Mouse (Mus musculus) spleen, postnatal 4 days (tissue): Measurements from ENCODE around the gene Dicer1.

Experiments used
- DNase-seq, 2 experiments: peaks; one replicate each; pipeline ENCODE4 v3.0.0; 2022; ENCODE audit warnings: low spot score in 2 of 2

Dicer1 gene

DNA sequence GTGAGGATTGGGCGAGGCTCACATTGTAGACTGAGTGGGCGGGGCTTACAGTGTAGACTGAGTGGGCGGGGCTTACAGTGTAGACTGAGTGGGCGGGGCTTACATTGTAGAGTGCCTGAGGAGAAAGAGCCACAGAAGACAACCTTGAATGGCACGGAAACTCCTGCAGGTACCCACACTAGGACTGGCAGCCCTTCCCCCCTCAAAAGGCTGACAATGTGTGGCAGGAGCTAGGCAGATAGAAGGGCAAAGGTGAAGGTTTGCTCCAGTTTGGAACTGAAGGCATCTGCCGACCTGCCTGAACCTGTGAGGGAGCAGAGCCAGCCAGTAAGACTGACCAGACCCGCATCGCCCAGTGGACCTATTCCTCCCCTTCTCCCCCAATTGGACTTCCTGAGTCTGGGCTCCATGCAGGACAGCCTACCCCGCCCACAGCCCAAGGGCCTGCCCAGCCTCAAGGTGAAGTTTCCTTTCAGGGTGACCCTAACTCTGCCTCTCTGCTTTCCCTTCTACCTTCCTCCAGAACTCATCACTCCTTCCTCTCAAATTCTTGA is 74.3 kb downstream of the Dicer1 start:
- no peak for DNase-seq

DNA sequence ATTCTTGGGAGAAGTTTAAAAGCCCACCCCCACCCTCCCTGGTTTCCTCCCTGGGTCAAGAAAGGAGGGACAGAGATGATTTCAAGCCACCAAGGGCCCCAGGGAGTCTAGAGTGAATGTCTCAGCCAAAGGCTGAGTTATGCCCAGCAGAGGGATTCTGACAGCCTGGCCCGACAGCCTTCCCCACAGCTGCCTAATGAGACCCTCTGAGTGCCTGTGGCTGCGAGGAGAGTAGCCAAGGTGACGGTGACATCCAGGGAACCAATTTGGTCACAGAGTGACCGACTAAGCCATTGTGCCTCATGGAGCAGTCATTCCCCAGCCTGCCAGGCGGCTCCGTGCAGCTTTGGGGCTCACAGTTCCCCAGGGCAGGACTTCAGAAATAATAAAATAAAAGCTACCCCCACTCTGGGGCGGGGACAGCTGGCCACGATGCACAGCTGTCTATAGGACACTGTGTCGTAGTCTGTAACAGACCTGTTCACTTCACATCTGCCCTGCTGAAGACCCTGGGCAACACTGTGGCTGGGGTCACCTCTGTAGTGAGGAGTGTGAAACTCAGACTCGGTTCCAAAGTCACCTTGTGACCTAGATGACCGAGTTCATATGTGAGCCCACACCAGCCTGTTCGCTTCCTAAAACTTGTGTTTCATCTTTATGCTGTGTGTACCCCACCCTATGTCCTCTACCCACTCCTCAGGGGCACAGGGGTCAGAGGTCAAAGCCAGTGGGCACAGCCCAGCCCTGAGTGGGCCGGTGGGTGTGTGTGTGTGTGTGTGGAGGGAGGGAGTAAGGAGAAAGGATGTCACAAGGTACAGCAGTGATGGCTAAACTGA is 75.0 kb downstream of the Dicer1 start:
- DNase-seq = no peak

DNA sequence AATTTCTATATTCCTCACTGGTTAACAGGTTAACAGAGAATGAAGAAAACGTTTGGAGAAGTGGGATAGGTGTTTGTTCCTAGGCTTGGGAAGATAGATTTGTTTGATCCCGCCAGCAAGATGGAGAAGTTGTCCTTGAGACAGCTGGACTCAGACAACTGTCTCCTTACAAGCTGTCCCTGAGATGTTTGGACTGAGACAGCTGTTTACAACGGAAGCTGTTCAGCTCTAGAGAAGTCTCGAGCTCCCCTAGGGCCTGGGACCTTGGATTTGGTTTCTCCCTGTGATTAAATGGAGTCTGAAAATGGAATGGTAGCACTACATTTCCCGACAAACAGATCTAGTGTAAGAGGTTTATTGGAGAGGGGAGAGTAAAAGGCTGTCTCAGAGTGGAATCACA is 78.8 kb downstream of the Dicer1 start:
- no peak for DNase-seq

DNA sequence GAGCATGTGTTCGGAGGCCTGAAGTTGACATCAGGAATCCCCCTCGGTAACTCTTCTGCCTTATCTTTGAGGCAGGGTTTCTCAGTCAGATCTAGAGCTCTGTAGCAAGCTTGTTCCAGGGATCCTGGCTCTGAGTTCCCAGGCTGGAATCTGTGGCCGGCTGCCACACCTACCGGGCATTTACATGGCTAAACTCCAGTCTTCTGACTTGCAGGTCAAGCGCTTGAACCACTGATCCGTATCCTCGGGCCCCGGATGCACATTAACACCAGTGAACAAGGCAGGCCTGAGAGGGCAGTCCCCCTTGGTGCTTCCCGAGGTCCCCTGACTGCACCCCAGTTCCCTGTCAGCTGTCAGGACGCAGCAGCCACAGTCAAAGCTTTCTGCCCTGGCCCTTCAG is 79.3 kb downstream of the Dicer1 start:
- DNase-seq = no peak

DNA sequence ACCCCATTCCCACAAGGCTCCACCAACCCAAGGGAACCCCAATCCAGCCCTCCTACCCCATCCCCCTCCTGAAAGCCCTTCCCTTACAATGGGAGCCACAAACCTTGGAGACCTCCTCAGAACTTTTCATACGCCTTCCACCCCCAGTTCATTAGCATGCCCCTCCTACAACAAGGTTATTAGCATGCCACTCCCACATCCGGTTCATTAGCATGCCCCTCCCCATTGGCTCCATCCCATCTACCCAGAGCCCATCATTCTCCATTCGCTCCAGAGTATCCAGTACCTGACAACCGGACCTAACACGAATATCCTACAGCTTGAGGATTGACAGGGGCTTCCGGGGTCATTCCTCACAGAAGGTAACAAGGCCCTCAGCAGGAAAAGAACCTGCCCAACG is 83.9 kb downstream of the Dicer1 start:
- DNase-seq = no peak

DNA sequence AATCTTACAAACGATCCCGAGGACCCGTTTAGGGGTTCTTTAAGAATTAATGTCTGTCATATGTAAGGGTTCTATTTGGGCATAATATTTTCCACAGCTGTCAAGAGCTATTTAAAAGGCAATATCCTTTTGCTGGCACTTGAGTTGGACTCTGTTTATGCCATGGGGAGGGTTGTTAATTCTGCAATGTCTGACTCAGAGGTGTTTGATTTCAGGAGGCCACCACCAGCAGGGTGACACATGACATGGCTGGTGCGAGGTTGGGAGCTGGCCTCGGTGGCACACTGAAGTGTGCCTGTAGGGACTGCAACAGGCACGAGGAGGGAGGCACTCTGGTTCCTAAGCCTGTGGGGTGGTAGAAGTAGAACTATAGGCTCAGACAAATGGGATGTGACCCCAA is 85.8 kb downstream of the Dicer1 start:
- no peak for DNase-seq

DNA sequence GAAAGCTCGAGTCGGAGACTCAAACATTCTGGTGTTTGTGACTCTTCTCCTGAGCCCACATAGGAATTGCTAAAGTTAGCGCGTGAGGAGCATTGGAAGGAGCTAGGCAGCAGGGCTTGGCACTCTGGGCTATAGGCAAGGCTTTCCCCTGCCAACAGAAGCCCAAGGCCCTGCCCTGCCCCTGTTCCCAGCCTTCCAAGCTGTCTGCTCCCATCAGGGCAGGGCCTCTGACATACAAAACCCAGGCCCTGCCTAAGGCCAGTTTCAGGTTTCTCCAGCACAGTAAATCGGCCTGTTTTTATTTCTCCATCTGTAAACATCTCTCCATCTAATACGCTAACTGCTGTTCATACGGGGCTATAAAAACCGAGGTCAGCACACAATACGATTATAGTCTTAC is 86.2 kb downstream of the Dicer1 start:
- no peak for DNase-seq

DNA sequence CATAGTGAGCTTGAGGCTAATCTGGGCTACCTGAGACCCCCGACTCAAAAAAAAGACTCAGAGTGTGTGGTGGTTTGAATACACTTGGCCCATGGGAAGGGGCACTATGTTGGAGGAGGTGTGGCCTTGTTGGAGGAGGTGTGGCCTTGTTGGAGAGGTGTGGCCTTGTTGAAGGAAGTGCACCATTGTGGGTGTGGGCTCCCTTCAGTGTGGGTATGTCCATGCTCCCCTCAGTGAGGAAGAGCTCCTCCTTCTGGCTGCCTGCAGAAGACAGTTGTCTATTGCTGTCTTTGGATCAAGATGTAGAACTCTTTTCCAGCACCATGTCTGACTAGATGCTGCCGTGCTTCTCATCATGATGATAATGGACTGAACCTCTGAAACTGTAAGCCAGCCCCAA is 95.6 kb downstream of the Dicer1 start:
- no peak for DNase-seq

DNA sequence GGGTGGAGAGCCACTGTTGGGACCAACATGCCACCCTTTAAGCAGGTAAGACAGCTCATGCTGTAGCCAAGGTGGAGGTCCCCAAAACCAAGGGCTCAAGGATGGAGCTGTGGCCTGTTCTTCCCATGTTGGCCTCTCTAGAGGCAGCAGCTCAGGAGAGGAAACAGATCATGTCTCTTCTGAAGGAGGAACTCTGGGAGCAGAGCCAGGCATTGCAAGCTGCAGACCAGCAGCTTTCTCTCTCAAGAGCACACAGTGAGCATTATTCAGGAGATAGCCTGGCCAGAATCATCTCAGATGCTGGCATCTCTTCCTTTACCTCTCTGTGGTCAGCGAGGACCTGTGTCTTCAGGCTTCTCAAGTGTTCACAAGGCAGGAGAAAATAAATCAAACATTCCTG is 96.7 kb downstream of the Dicer1 start:
- DNase-seq = no peak

DNA sequence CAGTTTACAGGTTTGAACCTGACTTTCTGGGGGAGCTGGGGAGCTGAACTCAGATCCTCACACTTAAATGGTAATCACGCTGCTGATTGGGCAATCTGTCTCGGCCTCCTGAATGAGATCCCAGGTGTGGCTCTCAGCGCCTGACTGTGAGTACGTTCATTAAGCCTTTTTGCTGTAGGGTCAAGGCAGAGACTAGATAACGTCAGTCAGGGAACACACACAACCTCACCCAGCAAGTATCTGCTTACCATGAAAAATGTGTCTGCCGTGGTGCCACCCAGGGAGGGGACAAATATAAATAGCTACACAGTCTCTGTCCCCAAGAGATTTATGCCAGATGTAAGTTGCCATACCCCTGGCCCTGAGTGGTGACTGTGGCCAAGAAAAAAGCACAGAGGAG is 99.7 kb downstream of the Dicer1 start:
- no peak for DNase-seq

DNA sequence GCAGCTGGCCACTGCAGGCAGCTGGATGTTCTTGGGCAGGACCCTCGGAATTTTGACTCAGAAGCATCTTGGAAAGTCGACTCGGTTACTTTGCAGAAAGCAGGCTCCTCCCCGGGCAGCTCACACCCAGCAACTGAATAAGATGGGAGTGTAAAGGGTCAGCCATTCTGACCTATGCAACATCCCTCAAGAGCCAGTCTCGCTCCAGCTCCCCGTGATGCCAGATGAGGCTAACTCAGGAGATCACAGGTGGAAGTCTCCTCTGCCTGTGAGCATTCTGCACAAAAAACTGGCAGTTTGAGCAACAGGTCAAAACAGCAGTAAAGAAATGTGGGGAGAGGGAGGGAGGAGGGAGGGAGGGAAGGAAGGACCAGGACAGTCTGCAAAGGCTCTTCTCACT is 100.5 kb downstream of the Dicer1 start:
- no peak for DNase-seq

DNA sequence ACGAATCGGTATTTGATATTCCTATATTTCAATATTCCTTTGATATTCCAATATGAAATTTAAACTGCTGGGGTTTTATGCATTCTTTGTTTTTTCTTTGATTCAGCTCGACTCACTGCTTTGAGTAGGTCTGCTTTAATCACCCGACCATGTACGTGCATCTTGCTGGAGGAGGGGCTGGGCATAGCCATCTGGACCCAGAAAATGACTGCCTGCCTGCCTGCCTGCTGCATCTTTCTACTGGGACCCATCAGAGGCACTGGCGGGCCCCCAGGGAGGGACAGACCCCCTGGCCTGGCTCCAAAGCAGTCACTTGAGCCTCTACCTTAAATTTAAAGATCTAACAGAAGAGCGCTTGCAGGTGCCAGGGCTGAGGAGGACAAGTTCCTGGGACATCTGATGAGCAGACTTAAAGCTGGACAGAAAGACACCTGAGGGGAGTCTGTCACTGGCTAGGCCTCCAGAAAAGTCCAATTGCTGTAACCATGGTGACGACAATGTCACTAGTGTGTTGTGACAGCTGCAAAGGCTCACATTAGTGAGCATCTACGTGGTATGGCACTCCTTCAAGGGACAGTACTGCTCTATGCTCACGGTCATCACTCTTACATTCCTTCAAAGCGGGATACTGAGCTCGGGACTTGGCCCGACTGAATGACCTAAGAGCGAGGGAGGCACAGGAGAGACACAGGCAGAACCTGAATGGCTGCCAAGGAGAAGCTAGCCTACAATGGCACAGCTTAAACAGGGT is 101.1 kb downstream of the Dicer1 start:
- no peak for DNase-seq

DNA sequence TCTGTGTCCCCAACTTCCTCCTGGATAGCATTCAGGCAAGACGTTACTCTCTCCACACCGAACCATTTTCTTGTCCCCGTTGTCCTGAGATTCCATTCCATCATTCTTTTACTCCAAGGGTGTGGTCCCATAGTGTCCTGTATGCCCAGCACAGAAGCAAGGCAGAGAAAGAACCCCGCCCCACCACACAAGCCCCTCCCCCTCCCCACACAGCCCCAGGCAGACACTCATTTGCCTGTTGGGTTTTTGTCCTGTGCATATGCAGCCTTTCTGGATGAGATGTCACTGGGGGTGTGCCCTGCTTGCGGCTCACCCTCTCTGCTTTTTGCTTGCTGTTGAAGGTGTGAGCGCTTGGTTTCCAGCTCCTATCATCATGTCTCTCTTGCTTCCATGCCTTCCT is 103.4 kb downstream of the Dicer1 start:
- no peak for DNase-seq

DNA sequence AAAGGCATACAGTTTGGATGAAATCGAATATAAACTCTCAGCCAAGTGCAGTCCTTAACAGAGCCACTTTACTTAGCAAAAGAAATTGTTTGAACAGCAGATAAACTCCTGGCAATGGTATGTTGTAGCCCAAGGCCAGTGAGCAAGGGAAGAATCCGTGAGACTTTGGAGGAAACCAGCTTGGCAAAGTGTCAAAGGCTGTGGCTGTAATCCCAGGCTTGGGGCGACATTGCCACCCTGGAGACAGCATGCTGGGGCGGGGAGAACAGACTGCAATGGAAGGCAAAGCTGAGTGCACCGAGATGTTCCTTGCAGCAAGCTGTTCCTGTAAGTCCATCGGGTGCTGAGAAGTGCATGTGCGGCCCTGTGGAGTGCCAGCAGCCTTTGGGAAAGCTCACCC is 109.4 kb downstream of the Dicer1 start:
- DNase-seq = no peak

DNA sequence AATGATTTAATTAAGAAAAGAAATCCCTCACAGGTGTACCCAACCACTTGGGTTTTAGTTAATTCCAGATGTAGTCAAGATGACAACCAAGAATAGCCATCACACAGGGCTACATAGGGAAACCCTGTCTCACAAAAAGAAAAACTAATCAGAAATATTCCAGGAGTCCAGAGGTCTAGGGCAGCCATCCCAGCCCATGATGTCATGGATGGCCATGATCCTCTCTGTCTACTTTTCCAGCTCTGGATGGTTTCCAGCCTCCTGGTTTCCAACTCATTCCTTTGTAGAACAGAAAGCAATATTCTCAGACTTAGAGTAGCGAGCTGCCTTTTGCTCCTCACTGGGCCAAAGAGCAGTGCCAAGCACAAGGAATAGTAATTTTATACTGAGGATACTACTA is 110.8 kb downstream of the Dicer1 start:
- DNase-seq = no peak

DNA sequence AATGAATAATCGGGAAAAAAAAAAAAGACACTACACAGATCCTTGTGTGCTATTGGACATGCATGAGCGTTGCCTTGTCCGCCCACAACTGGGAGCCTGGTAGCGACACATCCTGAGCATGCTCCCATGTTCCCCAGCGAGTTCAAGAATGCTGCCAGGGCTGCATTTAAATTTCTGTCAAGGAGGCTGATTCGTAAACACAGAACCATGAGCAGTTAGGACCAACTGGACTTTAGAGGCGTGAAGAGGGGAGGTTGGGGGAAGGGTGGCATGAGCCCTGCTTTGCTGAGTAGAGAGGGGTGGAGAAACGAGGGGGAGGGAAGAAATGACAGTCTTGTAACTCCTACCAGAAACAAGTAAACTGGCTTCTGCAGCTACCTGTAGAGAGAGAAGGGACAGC is 113.6 kb downstream of the Dicer1 start:
- DNase-seq = no peak
